10 mouse cellular contexts compared by ENCODE assay signal in genomic region chr6:99782996-99783395, GRCm38 (mm10). TPM values are rescaled to one million over a fixed set of nuclear protein-coding genes. Genes with fewer than 3 reads are reported as not detected.
A peak's percentile ranks its signal among the peaks of the same experiment; 100 is the strongest.
DNase-seq lines count a peak whose midpoint lies in the region; TF ChIP-seq lines count a peak whose summit lies in the region.
"Had no signal": no experiment of that assay in that cellular context is flagged by ENCODE, and none has a peak within 500 bp of the region (broad histone marks: within the 10 kb centered on the region; RNA-seq: fewer than 3 reads in every experiment).

No protein-coding gene starts in this region.

- WGBS in heart, embryonic 10.5 days: 78% methylated on average over 2 of the region's 2 CpGs
- 86% methylated on average over 2 of the region's 2 CpGs for WGBS in thymus, adult 2 months
- 75% methylated on average over 2 of the region's 2 CpGs for WGBS in midbrain, embryonic 10.5 days

- H3K9me3 ChIP-seq in heart, embryonic 10.5 days: no peaks in the 10 kb centered on the region
- H3K9me3 ChIP-seq in midbrain, embryonic 10.5 days (replicated peaks): no peaks in the 10 kb centered on the region

- H3K4me1 ChIP-seq in heart, embryonic 10.5 days: peaks cover 13% of the 10 kb centered on the region
- 0 out of 2 replicates have a peak, but pooled peaks cover 2% of the 10 kb centered on the region for H3K4me1 ChIP-seq in thymus, adult 2 months (replicated peaks; ENCODE audit: control insufficient read depth, insufficient read depth, low read length)
- peaks cover 7% of the 10 kb centered on the region; the same call in 1 of the 2 replicates for H3K4me1 ChIP-seq in midbrain, embryonic 10.5 days

- DNase-seq in heart, postnatal 4 days: peak; percentile 38
- DNase-seq in heart, embryonic 10.5 days (ENCODE audit: low spot score): no peak
- peak; percentile 58 for DNase-seq in thymus, adult 2 months
- DNase-seq in thymus, adult 18-20 months: no peak
- peak; percentile 62 for DNase-seq in induced T-regulatory cell, adult 2 months (ENCODE audit: low read depth)
- no peak for DNase-seq in gastrocnemius, adult 8-10 months (ENCODE audit: low spot score in 2 of 2)
- no peak for DNase-seq in heart, postnatal 14 days
- DNase-seq in midbrain, embryonic 10.5 days (ENCODE audit: low spot score): no peak

- no peaks in the 10 kb centered on the region; the same call in 1 of the 2 replicates for H3K27me3 ChIP-seq in heart, embryonic 10.5 days (ENCODE audit: insufficient read depth, poor library complexity, severe bottlenecking)
- no peaks in the 10 kb centered on the region for H3K27me3 ChIP-seq in thymus, adult 2 months (ENCODE audit: control insufficient read depth, insufficient read depth, low read length)
- H3K27me3 ChIP-seq in midbrain, embryonic 10.5 days (ENCODE audit: low read depth, poor library complexity, severe bottlenecking): 0 out of 2 replicates have a peak, but pooled peaks cover under 1% of the 10 kb centered on the region

- TF ChIP-seq POLR2A in thymus, adult 2 months (IDR thresholded peaks at IDR 0.05; ENCODE audit: control insufficient read depth, extremely low read depth, insufficient read depth, low read length, poor library complexity): no peak

- no peak overlapping the region for H3K4me3 ChIP-seq in heart, embryonic 10.5 days
- H3K4me3 ChIP-seq in thymus, adult 2 months (ENCODE audit: control insufficient read depth, insufficient read depth, low read length): no peak overlapping the region
- no peak overlapping the region for H3K4me3 ChIP-seq in midbrain, embryonic 10.5 days
- H3K4me3 ChIP-seq: megakaryocyte, embryonic 14.5 days had no signal

- TF ChIP-seq CTCF in thymus, adult 2 months (IDR thresholded peaks at IDR 0.05; ENCODE audit: borderline replicate concordance, control insufficient read depth, extremely low read depth, insufficient read depth, low read length, poor library complexity): no peak

- no peak overlapping the region for H3K27ac ChIP-seq in heart, embryonic 10.5 days
- H3K27ac ChIP-seq in thymus, adult 2 months (ENCODE audit: control insufficient read depth, insufficient read depth, low read length): no peak overlapping the region
- H3K27ac ChIP-seq in midbrain, embryonic 10.5 days (replicated peaks): no peak overlapping the region

- H3K36me3 ChIP-seq in heart, embryonic 10.5 days: no peaks in the 10 kb centered on the region
- H3K36me3 ChIP-seq in thymus, adult 2 months (ENCODE audit: control insufficient read depth, insufficient read depth, low read length): no peaks in the 10 kb centered on the region
- no peaks in the 10 kb centered on the region for H3K36me3 ChIP-seq in midbrain, embryonic 10.5 days

- intact Hi-C loops in heart, postnatal 14 days (cut with DNase I): loop anchor here (5.0 kb wide), 1 partner anchor 116 kb away; the partner anchor contains the start of genes Eif4e3 and Gm20696

RNA-seq across cellular contexts. Expression of gene Prok2, which starts 56.8 kb away (rescaled TPM):
- total RNA-seq in heart, postnatal 4 days (2021): not detected
- polyA plus RNA-seq in heart, embryonic 10.5 days (2016; fragmentation: Nextera tagmentation; extraction: Ambion mirVana): 0.11 TPM in 1 of 2 replicates, not detected in the other
- polyA plus RNA-seq in thymus, adult 2 months (2012; rRNA removed): 0.08 TPM in 1 of 2 replicates, not detected in the other
- total RNA-seq in gastrocnemius, adult 8-10 months (2022): not detected
- total RNA-seq in heart, postnatal 14 days (2021): not detected
- not detected in 2 replicates for polyA plus RNA-seq in midbrain, embryonic 10.5 days (2016; fragmentation: Nextera tagmentation; extraction: Ambion mirVana)
- total RNA-seq: hematopoietic stem cell, adult 5-6 weeks had no signal

Comparison
In these comparisons a context has a peak if more than half of its experiments do, and no peak if none do; other contexts are left out.
1. DNase-seq: peak in heart, postnatal 4 days (single experiment), thymus, adult 2 months (single experiment) and induced T-regulatory cell, adult 2 months (single experiment); none in heart, embryonic 10.5 days (single experiment), thymus, adult 18-20 months (0 of 2), gastrocnemius, adult 8-10 months (0 of 2), heart, postnatal 14 days (0 of 2) and midbrain, embryonic 10.5 days (single experiment).